Mouse (Mus musculus): ENCODE measurements around the gene Ralgapa2.

Ralgapa2 gene

DNA sequence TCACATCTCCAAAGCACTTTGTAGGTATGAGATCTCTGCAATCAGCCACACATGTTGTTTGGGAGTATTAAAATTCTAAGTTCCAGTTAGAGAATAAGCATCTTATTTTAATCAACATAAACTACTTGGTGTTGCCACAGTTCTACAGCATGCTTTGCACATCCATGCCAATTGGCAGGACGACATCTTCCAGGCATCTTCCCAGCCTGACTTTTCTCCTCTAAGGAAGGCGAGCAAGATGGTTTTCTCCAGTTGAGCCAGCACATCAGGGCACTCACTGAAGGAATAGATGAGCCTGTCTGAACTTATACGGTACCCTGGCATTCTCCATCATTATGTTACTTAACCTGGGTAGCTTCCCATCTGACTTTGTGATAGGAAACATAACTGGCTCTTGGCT lies 83.4 kb downstream of the Ralgapa2 start:
- no peak for DNase-seq (ENCODE audit: low spot score in 2 of 2)

DNA sequence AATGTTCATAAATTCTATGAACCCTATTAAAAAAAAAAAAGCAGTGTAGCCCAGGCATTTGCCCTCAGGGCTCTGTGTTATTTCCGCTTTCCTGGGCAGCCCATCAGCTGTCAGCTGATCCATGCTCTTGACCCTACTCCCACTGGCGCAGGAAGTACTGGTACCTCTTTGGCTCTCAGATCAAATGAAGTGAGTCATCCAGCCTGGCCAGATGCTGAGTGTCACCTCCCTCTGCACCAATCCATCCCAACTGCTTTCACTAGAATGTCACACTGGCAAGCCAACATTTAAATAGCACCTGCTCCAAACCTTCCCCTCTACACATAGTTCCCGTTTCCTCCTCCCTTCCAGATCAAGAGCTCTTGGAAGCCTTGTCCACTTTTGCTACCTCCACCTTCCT lies 84.8 kb downstream of the Ralgapa2 start:
- peak; percentile 12 to 14 for DNase-seq (ENCODE audit: low spot score in 2 of 2)

DNA sequence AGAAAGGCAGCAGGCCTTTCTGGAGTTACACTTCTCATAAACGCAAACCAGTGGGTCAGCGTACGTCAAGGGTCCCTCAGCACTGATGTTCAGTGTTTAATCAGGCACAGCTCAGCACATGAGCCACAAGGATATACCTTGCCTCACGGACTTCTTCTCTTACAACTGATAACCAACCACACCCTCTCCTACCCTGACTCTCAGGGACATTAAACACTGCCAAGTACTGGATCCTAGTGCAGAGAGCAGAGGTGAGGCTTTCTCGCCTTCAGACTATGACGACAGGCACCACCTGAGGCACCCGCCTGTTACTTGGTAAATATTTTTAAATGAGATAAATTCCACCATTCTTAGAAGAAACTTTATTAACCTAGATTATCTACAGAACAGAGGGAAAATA lies 85.8 kb downstream of the Ralgapa2 start:
- no peak for DNase-seq (ENCODE audit: low spot score in 2 of 2)

DNA sequence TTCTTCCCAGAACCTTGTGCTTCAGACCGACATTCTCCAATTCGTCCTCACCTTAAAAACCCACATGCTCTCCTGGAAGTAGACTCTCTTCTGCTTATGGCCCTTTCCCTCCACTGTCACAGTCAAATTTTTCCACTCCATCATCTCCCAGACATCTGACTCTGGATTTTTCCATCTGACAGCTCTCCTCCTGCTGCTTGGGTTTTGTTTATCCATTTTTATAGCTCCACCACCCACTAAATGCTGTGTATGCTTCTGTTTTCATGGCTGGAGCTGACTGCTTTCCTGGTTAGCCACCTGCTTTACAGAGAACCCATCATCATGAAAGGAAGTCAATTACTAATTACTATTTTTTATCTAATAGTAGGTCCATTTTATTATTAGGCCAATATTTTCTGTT lies 86.9 kb downstream of the Ralgapa2 start:
- DNase-seq (ENCODE audit: low spot score in 2 of 2), result no peak

GRCm38 (mm10) chr2:146423710-146424301 lies 88.3 kb downstream of the Ralgapa2 start:
- DNase-seq (ENCODE audit: low spot score in 2 of 2), result no peak

- DNase-seq (ENCODE audit: low spot score in 2 of 2), result no peak
Measured at GRCm38 (mm10) chr2:146423032-146423691, 89.0 kb downstream of the Ralgapa2 start.

- no peak for DNase-seq (ENCODE audit: low spot score in 2 of 2)
Measured at GRCm38 (mm10) chr2:146416283-146416682, 95.9 kb downstream of the Ralgapa2 start.

GRCm38 (mm10) chr2:146414484-146415291 lies 97.5 kb downstream of the Ralgapa2 start:
- DNase-seq (ENCODE audit: low spot score in 2 of 2), result peak; percentile 36 to 58

GRCm38 (mm10) chr2:146412733-146413132 lies 99.4 kb downstream of the Ralgapa2 start:
- DNase-seq (ENCODE audit: low spot score in 2 of 2), result no peak

DNA sequence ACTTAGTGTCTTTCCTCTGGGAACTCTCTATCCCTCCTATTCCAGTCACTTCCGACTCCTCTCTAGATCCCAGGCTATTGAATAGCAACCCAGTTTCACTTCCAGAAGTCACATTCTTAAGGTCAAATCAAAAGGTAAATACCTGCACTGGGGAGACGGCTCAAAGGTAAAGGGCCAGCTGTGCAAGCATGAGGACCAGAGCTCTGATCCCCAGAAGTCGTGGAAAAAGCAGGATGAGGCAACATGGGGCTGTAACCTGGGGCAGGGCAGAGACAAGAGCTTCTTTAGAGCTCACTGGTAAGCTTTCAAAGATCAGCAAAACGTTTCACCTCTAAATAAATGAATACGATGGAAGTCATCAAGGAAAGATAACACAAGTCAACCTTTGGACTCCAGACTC lies 100.2 kb downstream of the Ralgapa2 start:
- DNase-seq (ENCODE audit: low spot score in 2 of 2), result no peak

DNA sequence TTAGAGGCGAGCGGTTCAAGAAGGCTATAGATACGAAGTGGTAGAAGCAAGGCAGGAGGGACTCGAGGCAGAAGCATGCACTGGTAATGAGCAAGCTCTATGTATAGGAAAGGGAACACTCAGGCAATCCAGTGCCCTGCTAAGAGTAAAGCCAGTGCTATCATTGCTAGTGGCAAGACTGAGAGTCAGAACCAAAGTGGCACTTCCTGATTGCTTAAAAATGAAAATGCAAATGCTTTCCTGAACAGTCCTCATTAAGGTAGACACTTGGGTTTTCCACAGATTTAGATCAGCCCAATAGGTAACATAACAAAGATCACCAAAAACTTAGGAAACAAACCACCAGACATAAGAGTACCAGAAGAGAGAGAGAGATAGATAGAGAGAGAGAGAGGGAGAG lies 105.1 kb downstream of the Ralgapa2 start:
- no peak for DNase-seq (ENCODE audit: low spot score in 2 of 2)

- no peak for DNase-seq (ENCODE audit: low spot score in 2 of 2)
Measured at GRCm38 (mm10) chr2:146401588-146401987, 110.6 kb downstream of the Ralgapa2 start.

GRCm38 (mm10) chr2:146400738-146401137 lies 111.4 kb downstream of the Ralgapa2 start:
- DNase-seq (ENCODE audit: low spot score in 2 of 2), result no peak

- no peak for DNase-seq (ENCODE audit: low spot score in 2 of 2)
Measured at GRCm38 (mm10) chr2:146398211-146398865, 113.8 kb downstream of the Ralgapa2 start.

DNA sequence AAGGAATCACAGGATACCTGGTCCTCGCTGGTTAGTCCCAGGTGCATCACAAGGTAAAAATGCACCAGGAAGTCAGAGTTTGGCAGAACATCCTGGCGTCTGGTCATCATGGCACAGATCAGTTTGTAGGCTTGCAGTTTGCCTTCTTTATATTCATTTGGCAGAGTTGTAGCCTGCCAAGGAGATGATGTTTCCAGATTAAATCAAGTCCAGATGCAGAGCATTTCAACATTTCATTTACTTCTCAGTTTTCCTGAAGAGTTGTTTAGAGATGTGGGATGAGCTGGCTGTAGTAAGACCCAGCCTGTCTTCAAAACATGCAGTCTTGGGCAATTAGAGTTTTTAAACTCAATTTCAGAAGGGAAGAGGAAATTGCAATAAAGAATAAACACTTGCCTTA lies 124.9 kb downstream of the Ralgapa2 start:
- no peak for DNase-seq (ENCODE audit: low spot score in 2 of 2)

GRCm38 (mm10) chr2:146384582-146384981 lies 127.6 kb downstream of the Ralgapa2 start:
- DNase-seq (ENCODE audit: low spot score in 2 of 2), result no peak

GRCm38 (mm10) chr2:146376293-146376692 lies 135.9 kb downstream of the Ralgapa2 start:
- no peak for DNase-seq (ENCODE audit: low spot score in 2 of 2)

- no peak for DNase-seq (ENCODE audit: low spot score in 2 of 2)
Measured at GRCm38 (mm10) chr2:146366098-146366497, 146.0 kb downstream of the Ralgapa2 start.

DNA sequence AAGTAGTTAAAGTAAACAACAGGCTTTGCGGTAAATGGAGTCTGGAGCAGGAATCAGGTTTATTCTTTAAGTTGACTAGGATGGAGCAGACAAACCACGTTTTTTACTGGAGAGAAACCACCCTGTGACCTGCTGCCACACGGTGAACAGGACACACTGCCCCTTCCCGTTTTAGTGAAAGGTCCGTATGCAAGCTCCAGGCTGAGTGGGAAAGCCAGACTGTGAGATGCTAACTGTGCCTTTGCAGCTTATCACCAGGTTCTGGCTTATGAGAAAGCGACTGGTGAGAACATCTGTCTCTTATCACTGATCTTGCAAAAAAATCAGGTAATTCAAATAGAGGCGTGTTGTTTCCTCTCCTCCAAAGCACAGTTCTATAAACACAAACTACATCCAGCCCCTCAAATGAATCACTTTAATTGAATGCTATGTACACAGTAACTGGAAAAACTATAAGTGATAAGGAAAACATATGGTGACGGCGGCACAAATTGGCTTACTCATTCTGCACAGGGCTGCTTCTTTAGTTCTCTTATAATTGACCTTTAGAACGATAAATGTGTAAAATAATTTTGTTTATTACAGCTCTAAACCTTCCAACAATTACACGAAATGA lies 146.7 kb downstream of the Ralgapa2 start:
- DNase-seq (ENCODE audit: low spot score in 2 of 2), result no peak

DNA sequence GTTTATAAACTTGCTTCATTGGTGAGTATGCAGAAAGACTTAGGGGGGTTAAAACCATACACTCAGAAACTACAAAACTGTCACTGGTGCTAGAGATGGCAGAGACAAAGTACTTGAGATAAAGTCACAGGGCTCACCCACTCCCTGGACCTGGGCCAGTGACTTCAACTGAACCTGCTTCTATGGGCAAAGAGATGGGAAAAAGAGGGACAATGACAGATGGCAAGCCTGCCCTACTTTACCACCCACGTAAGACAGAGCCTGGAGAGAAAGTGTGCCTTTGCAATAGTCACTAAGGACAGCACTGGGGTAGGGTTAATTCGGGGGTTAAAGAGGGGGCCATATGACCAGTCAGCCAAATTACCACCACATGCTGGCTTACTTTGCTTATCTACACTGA lies 148.7 kb downstream of the Ralgapa2 start:
- DNase-seq (ENCODE audit: low spot score in 2 of 2), result no peak

DNA sequence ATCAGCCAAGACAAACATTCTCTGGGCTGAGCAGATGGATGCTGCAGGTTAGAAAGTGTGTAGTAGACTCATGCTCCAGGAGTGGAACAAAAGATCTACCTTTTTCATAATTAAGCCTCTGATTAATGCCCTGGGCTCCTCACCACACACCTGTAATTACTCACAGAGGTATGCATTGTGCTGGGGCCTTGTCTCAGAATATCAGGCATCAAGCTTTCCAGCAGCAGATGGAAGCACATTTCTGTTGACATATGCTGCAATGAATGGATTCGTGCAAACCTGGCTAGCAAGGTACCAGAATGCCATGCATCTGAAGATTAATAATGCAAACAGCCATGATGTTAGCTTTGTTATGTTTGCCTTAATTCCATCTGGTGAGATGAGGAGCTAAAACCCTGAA lies 149.2 kb downstream of the Ralgapa2 start:
- no peak for DNase-seq (ENCODE audit: low spot score in 2 of 2)

GRCm38 (mm10) chr2:146361969-146362368 lies 150.2 kb downstream of the Ralgapa2 start:
- no peak for DNase-seq (ENCODE audit: low spot score in 2 of 2)
